Mouse (Mus musculus) erythroblast, embryonic 14.5 days (primary cell): Measurements from ENCODE around the gene Mettl8. TPM values are rescaled to one million over a fixed set of nuclear protein-coding genes. Genes with fewer than 3 reads are reported as not detected.

Experiments
- H3K27me3 ChIP-seq: 2 replicates; pipeline ENCODE4 v1.6.1; 2012; ENCODE audit warnings: inconsistent platforms; ENCODE audit not compliant: control insufficient read depth
- H3K36me3 ChIP-seq: 2 replicates; pipeline ENCODE4 v1.6.1; 2012; ENCODE audit warnings: mild to moderate bottlenecking, inconsistent platforms; ENCODE audit not compliant: control insufficient read depth
- H3K4me1 ChIP-seq: 2 replicates; pipeline ENCODE4 v1.6.1; 2012; ENCODE audit warnings: inconsistent platforms; ENCODE audit not compliant: control insufficient read depth
- H3K4me3 ChIP-seq: replicated peaks from 2 replicates; pipeline ENCODE3; 2012; ENCODE audit warnings: moderate library complexity, mild to moderate bottlenecking, inconsistent platforms
- H3K9me3 ChIP-seq: 2 replicates; pipeline ENCODE4 v1.6.1; 2012; ENCODE audit warnings: low read length, inconsistent platforms, mixed read lengths; ENCODE audit not compliant: control insufficient read depth
- GATA1 ChIP-seq: IDR thresholded peaks from 2 replicates; pipeline ENCODE4 v1.6.1; 2012; ENCODE audit warnings: low read length, inconsistent platforms, mixed read lengths
- TAL1 ChIP-seq: IDR thresholded peaks from 3 replicates; pipeline ENCODE4 v1.6.1; 2012; ENCODE audit warnings: low read length, inconsistent platforms, mixed read lengths
- polyA plus RNA-seq: library from polyadenylated mRNA; stranded (reverse); fragments of >175 nt; gene quantifications from 2 replicates; pipeline ENCODE4 v1.2.3, GENCODE M21; 2012

The Mettl8 gene
- polyA plus RNA-seq, 1 experiment: 0.18 TPM

- Histone ChIP-seq H3K9me3 (no peaks in the 10 kb centered on the region), H3K27me3 (no peaks in the 10 kb centered on the region), H3K4me1 (no peaks in the 10 kb centered on the region), H3K36me3 (peaks cover 42% of the 10 kb centered on the region), H3K4me3 (no peak overlapping the region)
- TF ChIP-seq GATA1 (no peak), TAL1 (no peak)
Measured at GRCm38 (mm10) chr2:71082416-71082815, 27.0 kb upstream of the Mettl8 start.

GRCm38 (mm10) chr2:71073828-71074227 lies 18.4 kb upstream of the Mettl8 start:
- Histone ChIP-seq H3K4me1 (peaks cover 17% of the 10 kb centered on the region), H3K27me3 (no peaks in the 10 kb centered on the region), H3K9me3 (no peaks in the 10 kb centered on the region), H3K36me3 (peaks cover 34% of the 10 kb centered on the region), H3K4me3 (no peak overlapping the region)
- TF ChIP-seq GATA1 (peak; percentile 43; the same call in 1 of the 2 replicates), TAL1 (peak; percentile 47; the same call in 1 of the 3 replicates)

GRCm38 (mm10) chr2:71073330-71073729 lies 17.9 kb upstream of the Mettl8 start:
- Histone ChIP-seq H3K27me3 (no peaks in the 10 kb centered on the region), H3K9me3 (no peaks in the 10 kb centered on the region), H3K36me3 (peaks cover 34% of the 10 kb centered on the region), H3K4me1 (peaks cover 17% of the 10 kb centered on the region), H3K4me3 (no peak overlapping the region)
- TF ChIP-seq TAL1: no peak
- TF ChIP-seq GATA1: no peak

GRCm38 (mm10) chr2:71071601-71072000 lies 16.2 kb upstream of the Mettl8 start:
- Histone ChIP-seq H3K4me1 (peaks cover 17% of the 10 kb centered on the region), H3K27me3 (no peaks in the 10 kb centered on the region), H3K9me3 (no peaks in the 10 kb centered on the region), H3K4me3 (no peak overlapping the region), H3K36me3 (peaks cover 22% of the 10 kb centered on the region)
- no peak for TF ChIP-seq GATA1
- no peak for TF ChIP-seq TAL1

GRCm38 (mm10) chr2:71056115-71056835 lies 892 bp upstream of the Mettl8 start:
- Histone ChIP-seq H3K4me1 (peaks cover 32% of the 10 kb centered on the region), H3K36me3 (peaks cover 18% of the 10 kb centered on the region), H3K4me3 (peak overlapping the region; percentile 95), H3K27me3 (no peaks in the 10 kb centered on the region), H3K9me3 (no peaks in the 10 kb centered on the region)
- no peak for TF ChIP-seq TAL1
- no peak for TF ChIP-seq GATA1

- peaks cover 10% of the 10 kb centered on the region for H3K36me3 ChIP-seq
- TF ChIP-seq GATA1 (no peak), TAL1 (no peak)
- peak overlapping the region; percentile 95 for H3K4me3 ChIP-seq
- H3K4me1 ChIP-seq: peaks cover 34% of the 10 kb centered on the region
- H3K9me3 ChIP-seq: no peaks in the 10 kb centered on the region
- no peaks in the 10 kb centered on the region for H3K27me3 ChIP-seq
Measured at GRCm38 (mm10) chr2:71054716-71055115, 667 bp downstream of the Mettl8 start.

- no peak for TF ChIP-seq GATA1
- H3K36me3 ChIP-seq: peaks cover 3% of the 10 kb centered on the region
- H3K27me3 ChIP-seq: no peaks in the 10 kb centered on the region
- H3K4me1 ChIP-seq: peaks cover 29% of the 10 kb centered on the region
- H3K9me3 ChIP-seq: no peaks in the 10 kb centered on the region
- no peak overlapping the region for H3K4me3 ChIP-seq
Measured at GRCm38 (mm10) chr2:71050511-71050910, 4.9 kb downstream of the Mettl8 start.

- no peak for TF ChIP-seq TAL1
- no peak for TF ChIP-seq GATA1
- Histone ChIP-seq H3K36me3 (peaks cover 6% of the 10 kb centered on the region), H3K27me3 (no peaks in the 10 kb centered on the region), H3K9me3 (no peaks in the 10 kb centered on the region), H3K4me3 (no peak overlapping the region), H3K4me1 (peaks cover 16% of the 10 kb centered on the region)
Measured at GRCm38 (mm10) chr2:71048896-71049295, 6.5 kb downstream of the Mettl8 start.

GRCm38 (mm10) chr2:71046751-71047320 lies 8.5 kb downstream of the Mettl8 start:
- H3K9me3 ChIP-seq: no peaks in the 10 kb centered on the region
- H3K4me3 ChIP-seq: no peak overlapping the region
- H3K27me3 ChIP-seq: no peaks in the 10 kb centered on the region
- peaks cover 10% of the 10 kb centered on the region for H3K4me1 ChIP-seq
- H3K36me3 ChIP-seq: peaks cover 7% of the 10 kb centered on the region
- no peak for TF ChIP-seq GATA1
- no peak for TF ChIP-seq TAL1

- H3K27me3 ChIP-seq: no peaks in the 10 kb centered on the region
- no peaks in the 10 kb centered on the region for H3K9me3 ChIP-seq
- H3K36me3 ChIP-seq: peaks cover 10% of the 10 kb centered on the region
- H3K4me3 ChIP-seq: no peak overlapping the region
- H3K4me1 ChIP-seq: peaks cover 10% of the 10 kb centered on the region
- TF ChIP-seq GATA1 (no peak), TAL1 (no peak)
Measured at GRCm38 (mm10) chr2:71046151-71046550, 9.2 kb downstream of the Mettl8 start.
